Mouse (Mus musculus) lung, postnatal 10 days (tissue): ENCODE data around the gene Prkcsh.
A peak's percentile ranks its signal among the peaks of the same experiment; 100 is the strongest.

ENCODE experiments used
- DNase-seq: peaks from one replicate; pipeline ENCODE4 v3.0.0; 2021

Prkcsh gene

DNA sequence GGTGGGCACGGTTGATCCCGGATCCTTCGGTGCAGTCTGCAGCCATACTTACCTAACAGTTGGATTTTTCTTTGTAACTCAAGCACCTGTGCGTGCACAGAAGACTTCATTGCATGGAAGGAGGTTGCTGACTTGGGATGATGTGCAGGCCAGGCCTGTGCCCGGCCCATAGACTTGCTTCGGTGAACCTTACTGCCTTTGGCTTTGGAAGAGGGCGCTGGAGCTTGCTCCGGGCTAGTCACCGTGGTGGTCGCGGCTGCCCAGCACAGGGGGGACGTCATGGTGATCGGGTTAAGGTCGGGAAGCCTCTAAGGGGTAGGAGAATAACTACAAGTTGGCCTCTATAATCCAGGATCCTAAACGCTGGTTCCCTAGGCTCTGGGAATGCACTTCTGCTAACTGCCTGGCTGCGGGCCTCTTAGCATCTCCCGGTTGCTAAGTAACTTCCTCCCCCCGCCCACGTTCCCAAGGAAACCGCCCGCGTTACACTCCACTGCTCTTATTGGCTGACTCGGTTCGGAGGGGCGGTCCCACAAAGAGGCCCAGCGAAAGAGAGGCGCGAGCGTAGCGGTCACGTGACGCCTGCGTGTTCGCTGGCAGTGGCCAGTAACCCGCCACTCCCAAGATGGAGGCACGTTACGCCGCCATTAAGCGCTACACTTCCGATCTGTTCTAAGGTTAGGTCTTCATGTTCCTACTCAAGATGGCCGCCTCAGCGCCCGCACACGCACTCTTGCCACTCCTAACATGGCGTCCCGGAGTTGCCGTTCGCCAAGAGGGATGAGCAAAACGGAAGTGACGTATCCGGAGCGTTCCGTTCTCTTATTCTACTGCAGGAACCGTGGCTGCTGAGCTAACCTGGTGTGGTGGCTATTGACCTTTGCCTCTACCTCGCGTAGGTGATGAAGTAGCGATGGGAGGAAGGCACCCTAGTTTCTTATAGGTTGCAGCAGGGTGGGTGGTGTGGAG is at the start of gene Prkcsh, which contains the start of gene Ccdc151:
Gene Prkcsh (plus strand): TSS at position 613 of the 969 bp plus-strand sequence.
Gene Ccdc151 (minus strand): TSS at position 441 of the 969 bp plus-strand sequence.
- peak; percentile 100 for DNase-seq

DNA sequence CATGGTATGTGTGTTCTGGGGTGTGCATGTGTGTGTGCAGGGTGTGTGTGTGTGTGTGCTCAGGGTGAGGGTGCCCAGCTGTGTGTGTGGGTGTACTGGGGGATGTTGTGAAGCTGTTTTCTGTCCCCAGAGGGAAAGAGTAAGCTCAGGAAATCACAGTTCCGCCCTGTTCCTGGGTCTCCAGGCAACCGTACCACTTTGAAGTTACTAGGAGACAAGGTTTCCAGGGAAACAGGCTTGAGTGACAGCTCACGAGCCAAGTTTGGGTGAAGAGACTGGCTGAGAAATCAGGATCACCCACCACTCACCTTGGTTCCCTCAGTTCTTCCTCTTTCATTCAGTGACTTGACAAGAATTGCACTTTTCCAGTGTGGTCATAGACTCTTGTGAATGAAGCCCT is 49.0 kb upstream of the Prkcsh start:
- DNase-seq, result no peak

- DNase-seq, result no peak
Measured at GRCm38 (mm10) chr9:21954635-21955034, 48.0 kb upstream of the Prkcsh start.

- no peak for DNase-seq
Measured at GRCm38 (mm10) chr9:21955225-21955569, 47.4 kb upstream of the Prkcsh start.

GRCm38 (mm10) chr9:21955570-21956281 is 46.9 kb upstream of the Prkcsh start, which contains the start of gene Swsap1:
Swsap1 (plus strand) TSS chr9:21955755.
- DNase-seq, result peak; percentile 99

- no peak for DNase-seq
Measured at GRCm38 (mm10) chr9:21958372-21958771, 44.2 kb upstream of the Prkcsh start.

GRCm38 (mm10) chr9:21959244-21959643 is 43.4 kb upstream of the Prkcsh start:
- DNase-seq, result no peak

- no peak for DNase-seq
Measured at GRCm38 (mm10) chr9:21960135-21960534, 42.5 kb upstream of the Prkcsh start.

DNA sequence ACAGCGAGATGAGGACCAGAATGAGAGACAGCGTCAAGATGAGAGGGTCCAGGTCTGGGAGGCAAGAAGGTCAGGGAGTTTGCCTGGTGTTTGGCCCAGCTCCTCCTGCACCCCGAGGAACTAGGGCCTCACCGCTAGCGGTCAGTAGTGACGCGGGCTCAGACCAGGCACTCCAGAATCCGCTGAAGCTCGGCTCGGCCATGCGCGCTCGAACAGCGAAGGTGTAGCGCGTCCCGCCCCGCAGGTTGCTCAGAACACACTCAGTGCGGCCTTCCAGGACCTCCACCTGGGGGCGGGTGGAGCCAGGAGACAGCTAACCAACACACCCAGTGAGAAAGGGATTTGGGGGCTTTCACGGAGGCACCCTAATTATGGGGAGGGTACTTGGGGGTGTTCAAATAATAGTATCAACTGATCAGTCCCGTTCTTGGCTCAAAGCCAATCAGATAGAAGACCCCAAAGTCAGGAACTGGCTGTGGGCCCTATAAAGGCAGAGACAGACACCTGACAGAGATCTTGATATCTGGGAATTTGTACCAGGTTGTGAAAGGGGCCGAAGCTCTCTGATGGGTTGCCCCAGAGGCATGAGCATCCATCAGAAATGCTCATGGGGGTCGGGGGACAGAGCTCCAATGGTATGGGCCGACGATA is 41.9 kb upstream of the Prkcsh start:
- DNase-seq, result peak; percentile 52

GRCm38 (mm10) chr9:21961366-21961980 is 41.1 kb upstream of the Prkcsh start:
- DNase-seq, result no peak

GRCm38 (mm10) chr9:21962010-21962409 is 40.6 kb upstream of the Prkcsh start:
- no peak for DNase-seq

DNA sequence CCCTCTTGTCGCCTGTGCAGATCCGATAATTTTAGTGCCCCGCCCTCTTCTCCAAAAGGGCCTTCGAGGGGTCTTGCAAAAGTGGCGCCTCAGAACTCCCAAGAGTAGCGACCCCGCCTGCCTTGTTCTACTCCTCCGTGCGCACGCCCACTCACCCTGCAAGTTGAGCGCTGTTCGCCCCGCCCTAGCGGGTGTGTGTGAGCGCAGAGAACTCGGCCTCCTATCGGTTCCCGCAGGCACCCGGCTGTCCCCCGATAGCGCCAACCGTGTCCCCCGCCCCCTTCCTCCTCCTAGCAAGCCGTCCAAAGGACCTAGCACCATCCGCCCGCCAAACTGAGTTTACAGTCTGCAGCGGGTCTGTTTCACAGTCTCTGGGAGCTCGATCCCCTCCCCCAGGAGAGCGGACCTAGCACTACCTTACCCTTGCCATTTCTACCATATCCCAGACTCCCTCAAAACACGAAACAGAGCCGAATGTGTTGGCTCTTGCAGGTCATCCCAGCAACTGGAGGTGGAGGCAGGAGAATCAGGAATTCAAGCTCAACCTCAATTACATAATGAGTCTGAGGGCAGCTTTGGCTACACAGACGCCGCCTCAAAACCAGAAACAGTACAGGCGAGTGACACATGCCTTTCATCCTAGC is 40.1 kb upstream of the Prkcsh start:
- DNase-seq, result peak; percentile 84

GRCm38 (mm10) chr9:21963417-21963816 is 39.2 kb upstream of the Prkcsh start, which contains the start of gene Epor:
Epor (minus strand) TSS chr9:21963506.
- DNase-seq, result peak; percentile 68

- DNase-seq, result no peak
Measured at GRCm38 (mm10) chr9:21968883-21969282, 33.7 kb upstream of the Prkcsh start.

DNA sequence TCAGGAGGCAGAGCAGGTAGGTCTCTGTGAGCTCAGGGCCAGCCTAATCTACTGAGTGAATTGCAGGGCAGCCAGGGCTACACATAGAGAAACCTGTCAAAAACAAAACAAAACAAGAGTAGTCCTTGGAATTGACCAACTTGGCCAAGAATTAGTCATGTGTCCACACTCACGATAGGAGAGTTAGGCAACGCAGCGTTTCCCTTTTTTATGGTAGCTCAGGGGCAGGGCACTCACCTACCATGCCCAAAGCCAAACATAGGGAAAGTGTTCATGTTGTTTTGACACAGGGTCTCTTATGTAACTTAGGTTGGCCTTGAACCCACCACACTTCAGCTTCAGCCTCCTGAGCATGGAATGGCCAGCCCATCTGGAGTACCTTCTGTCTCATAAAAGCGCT is 33.3 kb upstream of the Prkcsh start:
- DNase-seq, result no peak

- no peak for DNase-seq
Measured at GRCm38 (mm10) chr9:21976626-21977175, 25.9 kb upstream of the Prkcsh start.

DNA sequence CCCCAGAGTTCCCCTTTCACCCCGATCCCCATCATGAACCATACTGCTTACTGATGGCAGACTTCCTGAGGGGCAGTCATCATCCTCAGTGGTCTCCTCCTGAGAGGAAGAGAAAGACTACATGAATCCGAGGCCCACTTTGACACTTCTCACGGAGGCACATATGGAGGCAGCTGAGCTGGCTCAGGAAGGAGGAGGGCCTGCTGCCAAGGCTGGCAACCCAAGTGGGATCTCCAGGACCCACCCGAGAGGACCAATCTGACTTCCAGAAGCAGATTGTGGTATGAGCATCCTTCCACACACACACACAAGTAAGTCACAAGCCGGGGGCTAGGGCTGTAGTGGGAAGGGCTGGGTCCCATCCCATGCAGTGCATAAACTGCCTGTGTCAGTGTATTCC is 25.3 kb upstream of the Prkcsh start:
- no peak for DNase-seq

GRCm38 (mm10) chr9:21977972-21978371 is 24.6 kb upstream of the Prkcsh start:
- DNase-seq, result no peak

- no peak for DNase-seq
Measured at GRCm38 (mm10) chr9:21978398-21979128, 24.0 kb upstream of the Prkcsh start.

- DNase-seq, result no peak
Measured at GRCm38 (mm10) chr9:21983911-21984310, 18.7 kb upstream of the Prkcsh start.
